Mouse (Mus musculus): Measurements from ENCODE around the gene Kcnh3.
"Not testable (repeated sequence)": the region's sequence is repeated elsewhere in the genome, so short reads cannot be mapped to it uniquely, and the experiment has no call there.

The Kcnh3 gene

GRCm38 (mm10) chr15:99240129-99240528, 15.5 kb downstream of the Kcnh3 start:
- no peak for DNase-seq (ENCODE audit: low spot score in 2 of 2)

GRCm38 (mm10) chr15:99241249-99241648, 16.6 kb downstream of the Kcnh3 start:
- no peak for DNase-seq (ENCODE audit: low spot score in 2 of 2)

- DNase-seq (ENCODE audit: low spot score in 2 of 2), result no peak
Observed at GRCm38 (mm10) chr15:99242045-99242444, 17.4 kb downstream of the Kcnh3 start.

GRCm38 (mm10) chr15:99246736-99247135, 22.1 kb downstream of the Kcnh3 start:
- DNase-seq (ENCODE audit: low spot score in 2 of 2), result not testable (repeated sequence)

GRCm38 (mm10) chr15:99248972-99249371, 24.3 kb downstream of the Kcnh3 start:
- DNase-seq (ENCODE audit: low spot score in 2 of 2), result peak in 1 of 2 experiments; percentile 57

GRCm38 (mm10) chr15:99249938-99250337, 25.3 kb downstream of the Kcnh3 start:
- DNase-seq (ENCODE audit: low spot score in 2 of 2), result no peak

- DNase-seq (ENCODE audit: low spot score in 2 of 2), result not testable (repeated sequence)
Observed at GRCm38 (mm10) chr15:99251111-99251510, 26.4 kb downstream of the Kcnh3 start.

- peak; percentile 92 to 97 for DNase-seq (ENCODE audit: low spot score in 2 of 2)
Observed at GRCm38 (mm10) chr15:99251626-99252380, 27.1 kb downstream of the Kcnh3 start, which contains the start of gene Mcrs1. Mcrs1 (minus strand) TSS chr15:99251961.

GRCm38 (mm10) chr15:99252381-99253174, 27.9 kb downstream of the Kcnh3 start:
- peak in 1 of 2 experiments; percentile 50 for DNase-seq (ENCODE audit: low spot score in 2 of 2)

- DNase-seq (ENCODE audit: low spot score in 2 of 2), result not testable (repeated sequence)
Observed at GRCm38 (mm10) chr15:99253175-99253479, 28.5 kb downstream of the Kcnh3 start.

- no peak for DNase-seq (ENCODE audit: low spot score in 2 of 2)
Observed at GRCm38 (mm10) chr15:99253772-99254171, 29.1 kb downstream of the Kcnh3 start.

GRCm38 (mm10) chr15:99254477-99255005, 29.9 kb downstream of the Kcnh3 start:
- DNase-seq (ENCODE audit: low spot score in 2 of 2), result no peak

- DNase-seq (ENCODE audit: low spot score in 2 of 2), result no peak
Observed at GRCm38 (mm10) chr15:99255241-99255749, 30.6 kb downstream of the Kcnh3 start.

- DNase-seq (ENCODE audit: low spot score in 2 of 2), result no peak
Observed at GRCm38 (mm10) chr15:99259167-99259729, 34.6 kb downstream of the Kcnh3 start.

GRCm38 (mm10) chr15:99259730-99260252, 35.1 kb downstream of the Kcnh3 start:
- DNase-seq (ENCODE audit: low spot score in 2 of 2), result no peak

- no peak for DNase-seq (ENCODE audit: low spot score in 2 of 2)
Observed at GRCm38 (mm10) chr15:99262702-99263101, 38.0 kb downstream of the Kcnh3 start.

- no peak for DNase-seq (ENCODE audit: low spot score in 2 of 2)
Observed at GRCm38 (mm10) chr15:99264363-99264762, 39.7 kb downstream of the Kcnh3 start.

- peak in 1 of 2 experiments; percentile 63 for DNase-seq (ENCODE audit: low spot score in 2 of 2)
Observed at GRCm38 (mm10) chr15:99265679-99266078, 41.0 kb downstream of the Kcnh3 start.

- DNase-seq (ENCODE audit: low spot score in 2 of 2), result no peak
Observed at GRCm38 (mm10) chr15:99276095-99276494, 51.4 kb downstream of the Kcnh3 start.

GRCm38 (mm10) chr15:99278271-99278670, 53.6 kb downstream of the Kcnh3 start:
- DNase-seq (ENCODE audit: low spot score in 2 of 2), result no peak

- no peak for DNase-seq (ENCODE audit: low spot score in 2 of 2)
Observed at GRCm38 (mm10) chr15:99283456-99283855, 58.8 kb downstream of the Kcnh3 start.

Data from frontal cortex, postnatal 25 days (tissue).